Mouse (Mus musculus) kidney, adult 8-10 months (tissue): ENCODE measurements at regions not wholly inside any gene's neighbourhood (a gene's known extent, or its start where the extent isn't known, plus 50 kb on each side); places are given as distances from the start of the nearest gene placed in this dataset.
A peak's percentile ranks its signal among the peaks of the same experiment; 100 is the strongest.

ENCODE experiments used
- DNase-seq, 2 experiments: peaks; one replicate each; pipeline ENCODE4 v3.0.0; 2022

- DNase-seq: no peak
Measured at GRCm38 (mm10) chr14:25345995-25346394, 113.0 kb upstream of the Zmiz1 start.

GRCm38 (mm10) chr14:25346813-25347610, 112.0 kb upstream of the Zmiz1 start:
- peak; percentile 24 to 36 for DNase-seq

GRCm38 (mm10) chr14:25350282-25350964, 108.6 kb upstream of the Zmiz1 start:
- no peak for DNase-seq

- DNase-seq: peak in 1 of 2 experiments; percentile 37
Measured at GRCm38 (mm10) chr14:25353804-25354203, 105.2 kb upstream of the Zmiz1 start.

- no peak for DNase-seq
Measured at GRCm38 (mm10) chr14:25354288-25354850, 104.6 kb upstream of the Zmiz1 start.

- DNase-seq: no peak
Measured at GRCm38 (mm10) chr14:25357805-25358204, 101.2 kb upstream of the Zmiz1 start.

GRCm38 (mm10) chr14:25359824-25360294, 99.1 kb upstream of the Zmiz1 start:
- DNase-seq: no peak

GRCm38 (mm10) chr14:25360726-25361125, 98.3 kb upstream of the Zmiz1 start:
- DNase-seq: no peak

GRCm38 (mm10) chr14:25361129-25361528, 97.9 kb upstream of the Zmiz1 start:
- DNase-seq: no peak

- DNase-seq: no peak
Measured at GRCm38 (mm10) chr14:25362771-25363170, 96.2 kb upstream of the Zmiz1 start.

- DNase-seq: no peak
Measured at GRCm38 (mm10) chr14:25365226-25365800, 93.7 kb upstream of the Zmiz1 start.

GRCm38 (mm10) chr14:25366009-25366408, 93.0 kb upstream of the Zmiz1 start:
- DNase-seq: no peak

GRCm38 (mm10) chr14:25370306-25371020, 88.5 kb upstream of the Zmiz1 start:
- no peak for DNase-seq

- DNase-seq: no peak
Measured at GRCm38 (mm10) chr14:25371021-25371400, 88.0 kb upstream of the Zmiz1 start.

- peak; percentile 35 to 64 for DNase-seq
Measured at GRCm38 (mm10) chr14:25371661-25372060, 87.3 kb upstream of the Zmiz1 start.

GRCm38 (mm10) chr14:25372581-25372980, 86.4 kb upstream of the Zmiz1 start:
- DNase-seq: no peak

- DNase-seq: no peak
Measured at GRCm38 (mm10) chr14:25373167-25373566, 85.8 kb upstream of the Zmiz1 start.

GRCm38 (mm10) chr14:25375001-25375400, 84.0 kb upstream of the Zmiz1 start:
- no peak for DNase-seq

- no peak for DNase-seq
Measured at GRCm38 (mm10) chr14:25377091-25377490, 81.9 kb upstream of the Zmiz1 start.

- no peak for DNase-seq
Measured at GRCm38 (mm10) chr14:25377554-25377899, 81.5 kb upstream of the Zmiz1 start.

- DNase-seq: peak; percentile 64 to 79
Measured at GRCm38 (mm10) chr14:25377900-25378716, 80.9 kb upstream of the Zmiz1 start.

GRCm38 (mm10) chr14:25378717-25379224, 80.2 kb upstream of the Zmiz1 start:
- no peak for DNase-seq
